Mouse (Mus musculus) retina, embryonic 14.5 days (tissue): Measurements from ENCODE around the gene Sgpl1.
"Not testable (repeated sequence)": the region's sequence is repeated elsewhere in the genome, so short reads cannot be mapped to it uniquely, and the experiment has no call there.

Experiments
- DNase-seq: peaks from one replicate; pipeline ENCODE4 v3.0.0-alpha.2; 2015; ENCODE audit warnings: low spot score

The Sgpl1 gene

GRCm38 (mm10) chr10:61155611-61156010 lies 8.1 kb upstream of the Sgpl1 start:
- no peak for DNase-seq

GRCm38 (mm10) chr10:61152131-61152530 lies 4.6 kb upstream of the Sgpl1 start:
- no peak for DNase-seq

GRCm38 (mm10) chr10:61150616-61151015 lies 3.1 kb upstream of the Sgpl1 start:
- DNase-seq, result no peak

- no peak for DNase-seq
Observed at GRCm38 (mm10) chr10:61149476-61149875, 2.0 kb upstream of the Sgpl1 start.

- no peak for DNase-seq
Observed at GRCm38 (mm10) chr10:61146807-61147156, 721 bp downstream of the Sgpl1 start.

GRCm38 (mm10) chr10:61146119-61146806 lies 1.2 kb downstream of the Sgpl1 start:
- peak; percentile 71 for DNase-seq

GRCm38 (mm10) chr10:61145766-61146118 lies 1.8 kb downstream of the Sgpl1 start:
- DNase-seq, result no peak

- no peak for DNase-seq
Observed at GRCm38 (mm10) chr10:61143343-61143742, 4.2 kb downstream of the Sgpl1 start.

- no peak for DNase-seq
Observed at GRCm38 (mm10) chr10:61137567-61137966, 9.9 kb downstream of the Sgpl1 start.

- DNase-seq, result no peak
Observed at GRCm38 (mm10) chr10:61135226-61135839, 12.2 kb downstream of the Sgpl1 start.

GRCm38 (mm10) chr10:61134041-61134440 lies 13.5 kb downstream of the Sgpl1 start:
- DNase-seq, result no peak

- no peak for DNase-seq
Observed at GRCm38 (mm10) chr10:61130959-61131358, 16.5 kb downstream of the Sgpl1 start.

- DNase-seq, result no peak
Observed at GRCm38 (mm10) chr10:61128701-61129365, 18.7 kb downstream of the Sgpl1 start.

- no peak for DNase-seq
Observed at GRCm38 (mm10) chr10:61124462-61124861, 23.0 kb downstream of the Sgpl1 start.

- DNase-seq, result no peak
Observed at GRCm38 (mm10) chr10:61123276-61123913, 24.1 kb downstream of the Sgpl1 start.

GRCm38 (mm10) chr10:61121732-61122131 lies 25.8 kb downstream of the Sgpl1 start:
- not testable (repeated sequence) for DNase-seq

- no peak for DNase-seq
Observed at GRCm38 (mm10) chr10:61114246-61114720, 33.2 kb downstream of the Sgpl1 start.

GRCm38 (mm10) chr10:61103564-61104114 lies 43.9 kb downstream of the Sgpl1 start:
- DNase-seq, result no peak

GRCm38 (mm10) chr10:61091866-61092265 lies 55.6 kb downstream of the Sgpl1 start:
- no peak for DNase-seq

- peak; percentile 80 for DNase-seq
Observed at GRCm38 (mm10) chr10:61089170-61090142, 58.0 kb downstream of the Sgpl1 start, which contains the start of gene Pcbd1. Pcbd1 (plus strand) TSS chr10:61089331.

GRCm38 (mm10) chr10:61088468-61088867 lies 59.0 kb downstream of the Sgpl1 start:
- no peak for DNase-seq
